Mouse (Mus musculus) lung, embryonic 15.5 days (tissue): ENCODE results near the gene Gm5788. TPM values are rescaled to one million over a fixed set of nuclear protein-coding genes. Genes with fewer than 3 reads are reported as not detected.

ENCODE experiments used
- ATAC-seq: fragments of 200-750 bp; cut with Nextera tagmentation; 2 replicates; pipeline ENCODE4 v1.8.0; 2017; ENCODE audit warnings: moderate number of reproducible peaks, borderline replicate concordance; ENCODE audit not compliant: low FRiP score, low TSS enrichment; ENCODE audit errors: extremely low read depth
- H3K27ac ChIP-seq: fragments of 300-500 bp; sonication (generic); 2 replicates; pipeline ENCODE4 v1.5.1; 2015; ENCODE audit warnings: moderate library complexity, mild to moderate bottlenecking, inconsistent platforms
- H3K27me3 ChIP-seq: fragments of 300-500 bp; sonication (generic); 2 replicates; pipeline ENCODE4 v1.6.1; 2015; ENCODE audit warnings: inconsistent platforms
- H3K36me3 ChIP-seq: fragments of 300-500 bp; sonication (generic); 2 replicates; pipeline ENCODE4 v1.6.1; 2015; ENCODE audit warnings: inconsistent platforms
- H3K4me1 ChIP-seq: fragments of 300-500 bp; sonication (generic); 2 replicates; pipeline ENCODE4 v1.6.1; 2015; ENCODE audit warnings: inconsistent platforms
- H3K4me2 ChIP-seq: fragments of 300-500 bp; sonication (generic); 2 replicates; pipeline ENCODE4 v1.6.1; 2015; ENCODE audit warnings: inconsistent platforms, mild to moderate bottlenecking, moderate library complexity
- H3K4me3 ChIP-seq: fragments of 300-500 bp; sonication (generic); 2 replicates; pipeline ENCODE4 v1.5.1; 2015; ENCODE audit warnings: mild to moderate bottlenecking, inconsistent platforms
- H3K9ac ChIP-seq: fragments of 300-500 bp; sonication (generic); 2 replicates; pipeline ENCODE4 v1.6.1; 2015; ENCODE audit warnings: inconsistent platforms
- H3K9me3 ChIP-seq: fragments of 300-500 bp; sonication (generic); 2 replicates; pipeline ENCODE4 v1.6.1; 2016; ENCODE audit warnings: inconsistent platforms
- WGBS: fragments of 180-500 bp; shearing (Covaris S2); methylation state at CpG from one replicate; pipeline ENCODE4 v1.1.7; 2015; 5-methylcytosine and 5-hydroxymethylcytosine counted together
- polyA plus RNA-seq: library from polyadenylated mRNA; unstranded; fragments of >200 nt; fragmentation: Nextera tagmentation; extraction: Ambion mirVana; gene quantifications from 2 replicates; pipeline ENCODE4 v1.2.1, GENCODE M21; 2015

Gene Gm5788
- polyA plus RNA-seq, 1 experiment from 2014 or later = not detected

GRCm38 (mm10) chr12:87543927-87544326 is 49.4 kb downstream of the Gm5788 start:
- H3K9ac ChIP-seq = no peak overlapping the region
- H3K27me3 ChIP-seq = no peaks in the 10 kb centered on the region
- H3K9me3 ChIP-seq = no peaks in the 10 kb centered on the region
- no peak for ATAC-seq
- no peaks in the 10 kb centered on the region for H3K36me3 ChIP-seq
- H3K4me2 ChIP-seq = no peak overlapping the region
- no peaks in the 10 kb centered on the region for H3K4me1 ChIP-seq
- no peak overlapping the region for H3K4me3 ChIP-seq
- H3K27ac ChIP-seq = no peak overlapping the region
- 73% methylated on average over 3 of the region's 3 CpGs for WGBS

Other genes starting within 250 kb of the Gm5788 start
- 40.7 and 41.1 TPM in 2 replicates for gene Vipas39, start 228.5 kb upstream of the Gm5788 start, polyA plus RNA-seq
- gene Ahsa1, start 228.2 kb upstream of the Gm5788 start, polyA plus RNA-seq = 219 and 232 TPM in 2 replicates
- 0.84 and 1.0 TPM in 2 replicates for gene Ism2, start 195.0 kb upstream of the Gm5788 start, polyA plus RNA-seq
- gene Sptlc2, start 106.4 kb upstream of the Gm5788 start, polyA plus RNA-seq = 95.8 and 105 TPM in 2 replicates
- gene Slirp, start 50.8 kb upstream of the Gm5788 start, polyA plus RNA-seq = 285 and 321 TPM in 2 replicates
- 47.5 and 48.0 TPM in 2 replicates for gene Alkbh1, start 50.7 kb upstream of the Gm5788 start, polyA plus RNA-seq
- gene Snw1, start 22.4 kb upstream of the Gm5788 start, polyA plus RNA-seq = 116 and 118 TPM in 2 replicates
- not detected in 2 replicates for gene Gm8300, start 19.6 kb downstream of the Gm5788 start, polyA plus RNA-seq
- gene Oog1, start 108.0 kb downstream of the Gm5788 start, polyA plus RNA-seq = not detected in 2 replicates
- not detected in 2 replicates for gene Gm4027, start 124.1 kb downstream of the Gm5788 start, polyA plus RNA-seq
- not detected in 2 replicates for gene Gm16381, start 149.9 kb downstream of the Gm5788 start, polyA plus RNA-seq